Mouse (Mus musculus) stomach, postnatal 0 days (tissue): ENCODE measurements around the gene Gm8159.
A peak's percentile ranks its signal among the peaks of the same experiment; 100 is the strongest.
"Not testable (repeated sequence)": the region's sequence is repeated elsewhere in the genome, so short reads cannot be mapped to it uniquely, and the experiment has no call there.

ENCODE experiments used
- CTCF ChIP-seq: IDR thresholded peaks from 2 replicates; pipeline ENCODE4 v1.5.1; 2016; ENCODE audit warnings: antibody characterized with exemption, low read depth, mild to moderate bottlenecking, moderate library complexity
- EP300 ChIP-seq: optimal IDR thresholded peaks from 2 replicates; pipeline ENCODE3; 2016; ENCODE audit warnings: antibody characterized with exemption

- peak; percentile 57 for TF ChIP-seq CTCF
- not testable (repeated sequence) for TF ChIP-seq EP300
These were observed 18.2 kb downstream of the Gm8159 start for GRCm38 (mm10) chr14:4650324-4650723.
